Mouse (Mus musculus): ENCODE results near the gene Cdkl3.

GRCm38 (mm10) chr11:52075794-52076633 lies 72.0 kb downstream of the Cdkl3 start:
- no peak for TF ChIP-seq POLR2A (IDR thresholded peaks at IDR 0.05; ENCODE audit: low read depth, low read length)
- TF ChIP-seq CTCF (IDR thresholded peaks at IDR 0.05; ENCODE audit: extremely low read depth, insufficient read length, insufficient replicate concordance, low read depth, low read length), result no peak
